Mouse (Mus musculus) hindbrain, embryonic 14.5 days (tissue): ENCODE data around the gene Vmn1r222. TPM values are rescaled to one million over a fixed set of nuclear protein-coding genes. Genes with fewer than 3 reads are reported as not detected.
"Not testable (repeated sequence)": the region's sequence is repeated elsewhere in the genome, so short reads cannot be mapped to it uniquely, and the experiment has no call there.

Experiments
- ATAC-seq: fragments of 200-750 bp; cut with Nextera tagmentation; 2 replicates; pipeline ENCODE4 v1.8.0; 2017; ENCODE audit warnings: moderate number of reproducible peaks, mild to moderate bottlenecking, moderate TSS enrichment, moderate library complexity; ENCODE audit not compliant: low FRiP score
- DNase-seq: peaks from one replicate; pipeline ENCODE4 v3.0.0-alpha.2; 2015; ENCODE audit warnings: low spot score
- H3K27ac ChIP-seq: fragments of 300-500 bp; sonication (generic); 2 replicates; pipeline ENCODE4 v1.5.1; 2014; ENCODE audit warnings: mild to moderate bottlenecking, moderate library complexity
- H3K27me3 ChIP-seq: fragments of 300-500 bp; sonication (generic); 2 replicates; pipeline ENCODE4 v1.6.1; 2014; ENCODE audit warnings: mild to moderate bottlenecking, low read length, mixed read lengths; ENCODE audit not compliant: control insufficient read depth, insufficient read depth
- H3K36me3 ChIP-seq: fragments of 300-500 bp; sonication (generic); replicated peaks from 2 replicates; pipeline ENCODE4 v1.6.1; 2014; ENCODE audit not compliant: control insufficient read depth, insufficient read depth
- H3K4me1 ChIP-seq: fragments of 300-500 bp; sonication (generic); replicated peaks from 2 replicates; pipeline ENCODE4 v1.6.1; 2014; ENCODE audit warnings: antibody characterized with exemption, low read length, mixed read lengths; ENCODE audit not compliant: control insufficient read depth, insufficient read depth
- H3K4me2 ChIP-seq: fragments of 300-500 bp; sonication (generic); replicated peaks from 2 replicates; pipeline ENCODE4 v1.6.1; 2014; ENCODE audit warnings: mild to moderate bottlenecking, moderate library complexity
- H3K4me3 ChIP-seq: fragments of 300-500 bp; sonication (generic); replicated peaks from 2 replicates; pipeline ENCODE4 v1.5.1; 2014; ENCODE audit warnings: mild to moderate bottlenecking, low read length
- H3K9ac ChIP-seq: fragments of 300-500 bp; sonication (generic); 2 replicates; pipeline ENCODE4 v1.6.1; 2014
- H3K9me3 ChIP-seq: fragments of 300-500 bp; sonication (generic); 2 replicates; pipeline ENCODE4 v1.6.1; 2016; ENCODE audit warnings: low read length; ENCODE audit not compliant: control insufficient read depth
- WGBS: fragments of 180-500 bp; shearing (Covaris S2); extraction: QIAGEN DNeasy Blood & Tissue Kit; methylation state at CpG from one replicate; pipeline ENCODE4 v1.1.7; 2014; 5-methylcytosine and 5-hydroxymethylcytosine counted together
- polyA plus RNA-seq: library from polyadenylated mRNA; unstranded; fragments of >200 nt; fragmentation: Nextera tagmentation; extraction: Ambion mirVana; gene quantifications from 2 replicates; pipeline ENCODE4 v1.2.1, GENCODE M21; 2014

Vmn1r222 gene
- polyA plus RNA-seq: not detected in 2 replicates

GRCm38 (mm10) chr13:23235847-23236246 lies at the start of gene Vmn1r222:
TSS of gene Vmn1r222 (minus strand) at chr13:23235947.
- not testable (repeated sequence) for H3K9ac ChIP-seq, H3K9me3 ChIP-seq, H3K36me3 ChIP-seq, H3K27me3 ChIP-seq, DNase-seq, ATAC-seq, H3K4me3 ChIP-seq, H3K27ac ChIP-seq, H3K4me1 ChIP-seq, H3K4me2 ChIP-seq

- Histone ChIP-seq H3K27ac (no peak overlapping the region), H3K9me3 (no peaks in the 10 kb centered on the region), H3K27me3 (peaks cover 42% of the 10 kb centered on the region), H3K4me1 (peaks cover 6% of the 10 kb centered on the region), H3K4me2 (peak overlapping the region; percentile 64), H3K9ac (0 out of 2 replicates have a peak overlapping the region, but pooled peaks have one; percentile 12), H3K4me3 (peak overlapping the region; percentile 36), H3K36me3 (no peaks in the 10 kb centered on the region)
- peak; percentile 62 for DNase-seq
- ATAC-seq: peak; percentile 84
- WGBS: 2% methylated on average over 22 of the region's 22 CpGs
Observed at GRCm38 (mm10) chr13:23285191-23285920, 49.6 kb upstream of the Vmn1r222 start.

DNA sequence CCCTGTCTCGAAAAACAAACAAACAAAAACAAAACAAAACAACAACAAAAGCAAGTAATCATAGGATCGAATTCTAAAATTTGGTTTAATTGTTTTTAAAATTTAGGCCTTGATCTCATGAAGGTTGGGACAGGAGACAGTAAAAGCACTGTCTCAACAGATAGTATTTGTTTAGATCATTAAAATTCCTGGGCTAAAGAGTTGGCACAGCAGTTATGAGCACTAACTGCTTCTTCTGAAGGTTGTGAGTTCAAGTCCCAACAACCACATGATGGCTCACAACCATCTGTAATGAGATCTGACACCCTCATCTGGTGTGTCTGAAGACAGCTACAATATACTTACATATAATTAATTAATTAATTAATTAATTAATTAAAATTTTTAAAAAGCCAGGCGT lies 44.2 kb upstream of the Vmn1r222 start:
- Histone ChIP-seq H3K9ac (no peak overlapping the region), H3K4me3 (no peak overlapping the region), H3K4me1 (no peaks in the 10 kb centered on the region), H3K9me3 (no peaks in the 10 kb centered on the region), H3K27ac (no peak overlapping the region), H3K27me3 (peaks cover 9% of the 10 kb centered on the region), H3K36me3 (no peaks in the 10 kb centered on the region), H3K4me2 (no peak overlapping the region)
- DNase-seq (no peak), ATAC-seq (no peak)
- 93% methylated on average over 3 of the region's 3 CpGs for WGBS

DNA sequence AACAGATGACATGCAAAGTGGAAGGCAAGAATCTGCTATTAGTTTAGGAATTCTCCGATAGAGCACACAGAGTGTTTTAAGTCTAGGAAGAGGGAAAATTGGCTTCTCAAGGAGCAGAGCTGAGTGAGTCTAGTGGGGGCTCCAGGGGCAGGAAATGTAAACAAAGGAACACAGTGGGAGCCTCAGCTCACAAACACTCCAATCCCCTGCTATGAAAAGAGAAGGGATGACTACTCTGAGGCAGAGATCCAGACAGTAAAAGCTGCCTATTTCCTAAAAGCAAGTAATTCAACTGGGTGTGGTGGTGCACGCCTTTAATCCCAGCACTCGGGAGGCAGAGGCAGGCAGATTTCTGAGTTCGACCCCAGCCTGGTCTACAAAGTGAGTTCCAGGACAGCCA lies 43.8 kb upstream of the Vmn1r222 start:
- 89% methylated on average over 4 of the region's 4 CpGs for WGBS
- no peaks in the 10 kb centered on the region for H3K9me3 ChIP-seq
- no peak for DNase-seq

DNA sequence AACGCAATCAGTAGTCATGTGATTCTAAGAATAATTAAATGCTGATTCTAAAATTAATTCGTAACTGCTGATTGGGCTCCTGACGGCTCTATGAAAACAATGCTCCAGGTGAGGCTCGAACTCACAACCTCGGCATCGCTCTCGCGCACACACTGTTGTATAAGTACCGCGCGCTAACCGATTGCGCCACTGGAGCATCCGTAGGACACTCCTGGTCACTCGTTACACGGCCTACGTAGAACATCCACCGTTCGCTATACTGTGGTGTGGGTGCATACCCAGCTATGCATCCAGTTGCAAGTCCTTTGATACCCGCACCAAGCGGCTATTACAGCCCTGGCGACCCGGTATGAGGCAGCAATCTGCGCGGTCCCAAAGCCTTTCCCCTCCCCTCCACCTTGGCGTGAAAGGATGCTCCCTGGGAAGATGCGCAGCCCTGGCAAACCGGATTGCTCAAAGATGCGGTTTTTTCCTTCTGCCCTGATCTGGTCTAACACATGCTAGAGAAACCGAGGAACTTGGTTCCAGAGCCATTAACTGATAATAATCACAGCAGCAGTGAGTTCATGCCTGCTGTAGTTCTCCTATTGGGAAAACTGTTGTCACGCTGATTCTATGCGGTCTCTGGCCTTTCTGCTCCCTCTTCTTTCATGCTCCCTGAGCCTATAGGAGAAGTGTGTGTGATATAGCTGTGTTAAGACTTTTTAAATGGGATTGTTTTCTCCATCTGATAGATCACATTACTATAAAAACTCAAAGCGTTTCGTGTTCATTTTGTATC lies 34.8 kb upstream of the Vmn1r222 start:
- H3K4me3 ChIP-seq: peak overlapping the region; percentile 28
- peak; percentile 78 for DNase-seq
- no peaks in the 10 kb centered on the region for H3K36me3 ChIP-seq
- peak overlapping the region; percentile 35 for H3K9ac ChIP-seq
- H3K27me3 ChIP-seq: no peaks in the 10 kb centered on the region
- ATAC-seq: peak; percentile 95
- H3K4me2 ChIP-seq: peak overlapping the region; percentile 53
- no peaks in the 10 kb centered on the region for H3K9me3 ChIP-seq
- no peaks in the 10 kb centered on the region for H3K4me1 ChIP-seq
- 2% methylated on average over 34 of the region's 34 CpGs for WGBS
- H3K27ac ChIP-seq: no peak overlapping the region

More for the DNA sequence above, 43.8 kb upstream of the Vmn1r222 start:
- Histone ChIP-seq H3K27me3 (peaks cover 5% of the 10 kb centered on the region), H3K4me1 (no peaks in the 10 kb centered on the region), H3K9ac (no peak overlapping the region), H3K27ac (no peak overlapping the region), H3K4me3 (no peak overlapping the region), H3K36me3 (no peaks in the 10 kb centered on the region), H3K4me2 (no peak overlapping the region)
- no peak for ATAC-seq

DNA sequence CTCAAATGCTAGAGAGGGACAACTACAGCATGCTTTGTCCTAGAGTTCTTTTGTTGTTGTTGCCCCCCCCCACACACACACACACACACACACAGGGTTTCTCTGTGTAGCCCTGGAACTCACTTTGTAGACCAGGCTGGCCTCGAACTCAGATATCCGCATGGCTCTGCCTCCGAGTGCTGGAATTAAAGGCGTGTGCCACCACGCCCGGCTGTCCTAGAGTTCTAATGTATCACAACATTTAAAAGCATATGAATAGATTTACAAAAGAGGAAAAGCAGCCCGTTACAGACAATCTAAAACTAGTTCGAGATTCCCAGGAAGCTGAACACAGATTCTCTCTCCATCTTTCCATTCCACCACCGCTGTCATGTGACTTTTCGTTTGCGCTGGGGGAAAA lies 33.9 kb upstream of the Vmn1r222 start:
- no peaks in the 10 kb centered on the region for H3K9me3 ChIP-seq
- H3K36me3 ChIP-seq: no peaks in the 10 kb centered on the region
- H3K9ac ChIP-seq: peak overlapping the region; percentile 35; the same call in 1 of the 2 replicates
- ATAC-seq: no peak
- H3K4me3 ChIP-seq: peak overlapping the region; percentile 28
- H3K27ac ChIP-seq: no peak overlapping the region
- peak overlapping the region; percentile 53 for H3K4me2 ChIP-seq
- no peaks in the 10 kb centered on the region for H3K4me1 ChIP-seq
- no peaks in the 10 kb centered on the region for H3K27me3 ChIP-seq
- WGBS: 27% methylated on average over 11 of the region's 11 CpGs
- DNase-seq: peak; percentile 26

GRCm38 (mm10) chr13:23269127-23269526 lies 33.4 kb upstream of the Vmn1r222 start:
- not testable (repeated sequence) for H3K27me3 ChIP-seq, H3K36me3 ChIP-seq, H3K27ac ChIP-seq, H3K9ac ChIP-seq, H3K9me3 ChIP-seq, H3K4me1 ChIP-seq, H3K4me3 ChIP-seq
- H3K4me2 ChIP-seq: peak overlapping the region; percentile 53
- 49% methylated on average over 4 of the region's 4 CpGs for WGBS
- DNase-seq (peak; percentile 39), ATAC-seq (peak; percentile 78)

DNA sequence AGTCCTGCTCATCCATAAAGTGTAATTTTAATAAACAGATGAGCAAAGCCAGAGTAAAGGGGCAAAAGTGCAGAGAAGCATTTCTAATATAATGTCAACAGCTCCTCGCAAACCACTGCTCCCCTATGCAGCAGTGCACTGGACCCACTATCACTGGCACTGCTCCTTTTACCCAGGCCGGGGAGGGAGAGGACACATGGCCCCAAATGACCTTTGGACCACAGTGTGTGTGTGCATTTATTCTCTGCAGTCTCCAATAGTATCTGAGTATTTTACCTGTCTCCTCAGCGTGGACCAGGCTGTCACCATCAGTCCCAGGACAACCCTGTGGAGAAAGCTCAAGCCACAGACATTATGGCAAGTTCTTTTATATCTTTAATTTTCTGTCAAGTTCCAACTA lies 32.9 kb upstream of the Vmn1r222 start:
- not testable (repeated sequence) for H3K9ac ChIP-seq, H3K4me3 ChIP-seq, ATAC-seq, H3K4me1 ChIP-seq, H3K4me2 ChIP-seq, DNase-seq, H3K27me3 ChIP-seq, H3K36me3 ChIP-seq, H3K9me3 ChIP-seq, H3K27ac ChIP-seq
- 95% methylated on average over 2 of the region's 3 CpGs for WGBS

DNA sequence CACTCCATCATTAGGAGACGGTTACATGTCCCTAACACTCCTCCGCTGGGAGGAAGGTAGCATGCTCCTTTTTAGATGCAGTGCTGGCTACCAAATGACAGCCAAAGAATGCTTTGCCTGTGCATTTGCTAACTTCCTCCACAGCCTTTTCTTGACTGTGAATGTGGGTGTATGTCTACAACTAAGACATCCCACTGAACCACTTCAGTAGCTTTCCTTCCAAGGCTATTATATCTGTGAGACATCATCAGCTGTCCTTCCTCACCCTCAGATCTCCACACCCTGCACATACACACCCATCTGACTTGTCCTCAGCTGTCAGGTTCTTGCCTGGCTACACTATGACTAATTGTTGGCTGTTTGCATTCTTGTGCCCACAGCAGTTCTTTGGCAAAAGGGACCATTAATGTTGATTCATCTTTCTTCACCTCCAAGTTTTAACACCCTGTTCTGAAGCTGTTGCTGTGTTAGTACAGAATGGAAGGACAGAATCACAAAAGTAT lies 22.9 kb upstream of the Vmn1r222 start:
- no peak for ATAC-seq
- no peak overlapping the region for H3K4me2 ChIP-seq
- H3K4me3 ChIP-seq: no peak overlapping the region
- no peak for DNase-seq
- H3K36me3 ChIP-seq: no peaks in the 10 kb centered on the region
- 86% methylated on average over 2 of the region's 2 CpGs for WGBS
- no peak overlapping the region for H3K9ac ChIP-seq
- H3K27ac ChIP-seq: no peak overlapping the region
- no peaks in the 10 kb centered on the region for H3K4me1 ChIP-seq
- H3K9me3 ChIP-seq: 0 out of 2 replicates have a peak, but pooled peaks cover 3% of the 10 kb centered on the region
- H3K27me3 ChIP-seq: no peaks in the 10 kb centered on the region
